Comparison of ENCODE assay signal across 24 mouse cellular contexts in the genomic region with DNA sequence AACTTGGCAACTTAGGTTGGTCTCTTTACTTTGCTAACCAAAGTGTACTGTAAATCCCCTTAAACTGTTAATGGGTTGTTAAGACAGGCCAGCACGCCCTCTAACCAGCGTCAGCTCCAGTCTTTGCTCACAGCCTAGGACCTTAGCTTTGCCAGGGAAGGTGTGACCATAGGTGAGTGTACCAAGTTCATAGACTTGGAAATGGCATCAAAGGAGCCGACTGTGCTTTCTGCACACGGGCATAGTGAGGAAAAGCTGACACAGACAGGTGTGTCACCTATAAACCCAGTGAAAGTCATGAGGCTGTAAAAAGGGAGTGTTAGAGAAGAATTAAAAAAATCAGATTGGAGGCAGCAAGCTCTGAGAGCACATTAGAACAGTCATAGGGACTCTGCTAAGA. TPM values are rescaled to one million over a fixed set of nuclear protein-coding genes. Genes with fewer than 3 reads are reported as not detected.
DNase-seq lines count a peak whose midpoint lies in the region; ATAC-seq and TF ChIP-seq lines count a peak whose summit lies in the region.
"Had no signal": no experiment of that assay in that cellular context is flagged by ENCODE, and none has a peak within 500 bp of the region (broad histone marks: within the 10 kb centered on the region; RNA-seq: fewer than 3 reads in every experiment).

No protein-coding gene starts in this region.

- DNase-seq in stomach, postnatal 0 days (ENCODE audit: low spot score), result peak; percentile 23
- DNase-seq in spleen, adult 12 weeks (ENCODE audit: low spot score), result no peak
- no peak for DNase-seq in layer of hippocampus, postnatal 36 days
- DNase-seq: adrenal gland, adult 8-10 months; adrenal gland, postnatal 14 days; adrenal gland, postnatal 36 days; B cell, adult 2 months; cerebellum, adult 11-12 months; cerebellum, adult 2 months; cerebellum, adult 9-10 months; cerebellum, postnatal 10 days; cerebellum, postnatal 25 days had no signal

- no peaks in the 10 kb centered on the region for H3K4me1 ChIP-seq in intestine, embryonic 15.5 days (replicated peaks)
- no peaks in the 10 kb centered on the region for H3K4me1 ChIP-seq in intestine, postnatal 0 days (replicated peaks; ENCODE audit: control insufficient read depth, insufficient read depth, low read length)
- no peaks in the 10 kb centered on the region for H3K4me1 ChIP-seq in stomach, postnatal 0 days (replicated peaks; ENCODE audit: control insufficient read depth, insufficient read depth)
- H3K4me1 ChIP-seq: embryonic facial prominence, embryonic 10.5 days; embryonic facial prominence, embryonic 12.5 days; forebrain, embryonic 13.5 days; forebrain, embryonic 15.5 days had no signal

- ATAC-seq in intestine, embryonic 15.5 days, result 0 out of 2 replicates have a peak, but pooled peaks have one; percentile 20
- ATAC-seq in intestine, postnatal 0 days, result peak; percentile 98
- peak; percentile 84 for ATAC-seq in stomach, postnatal 0 days (ENCODE audit: low FRiP score, low TSS enrichment)
- ATAC-seq: activated CD4-positive, CD25-positive, alpha-beta regulatory T cell, adult 4 months; CD4-positive, CD25-positive, alpha-beta regulatory T cell, adult 4 months; forebrain, embryonic 13.5 days; forebrain, embryonic 15.5 days; Patski had no signal

- H3K9ac ChIP-seq in intestine, embryonic 15.5 days, result no peak overlapping the region
- no peak overlapping the region for H3K9ac ChIP-seq in intestine, postnatal 0 days (ENCODE audit: low read depth, low read length)
- H3K9ac ChIP-seq in stomach, postnatal 0 days (ENCODE audit: low read length), result no peak overlapping the region
- H3K9ac ChIP-seq: embryonic facial prominence, embryonic 12.5 days; forebrain, embryonic 13.5 days; forebrain, embryonic 15.5 days had no signal

- no peaks in the 10 kb centered on the region for H3K9me3 ChIP-seq in intestine, embryonic 15.5 days
- H3K9me3 ChIP-seq in intestine, postnatal 0 days (ENCODE audit: control insufficient read depth), result no peaks in the 10 kb centered on the region
- no peaks in the 10 kb centered on the region for H3K9me3 ChIP-seq in stomach, postnatal 0 days (ENCODE audit: control insufficient read depth, low read length)
- H3K9me3 ChIP-seq: embryonic facial prominence, embryonic 10.5 days; embryonic facial prominence, embryonic 12.5 days; forebrain, embryonic 13.5 days; forebrain, embryonic 15.5 days; G1E had no signal

- H3K27me3 ChIP-seq in intestine, embryonic 15.5 days (replicated peaks), result no peaks in the 10 kb centered on the region
- H3K27me3 ChIP-seq in intestine, postnatal 0 days (replicated peaks; ENCODE audit: control insufficient read depth, insufficient read depth, low read length), result no peaks in the 10 kb centered on the region
- no peaks in the 10 kb centered on the region for H3K27me3 ChIP-seq in stomach, postnatal 0 days (ENCODE audit: control insufficient read depth, insufficient read depth, low read length)
- H3K27me3 ChIP-seq: CH12.LX; embryonic facial prominence, embryonic 12.5 days; forebrain, embryonic 13.5 days; forebrain, embryonic 15.5 days; Patski had no signal

- WGBS in intestine, embryonic 15.5 days, result 70% methylated on average over 4 of the region's 4 CpGs
- 39% methylated on average over 4 of the region's 4 CpGs for WGBS in intestine, postnatal 0 days
- 61% methylated on average over 4 of the region's 4 CpGs for WGBS in stomach, postnatal 0 days

- H3K4me3 ChIP-seq in intestine, embryonic 15.5 days (replicated peaks), result no peak overlapping the region
- no peak overlapping the region for H3K4me3 ChIP-seq in intestine, postnatal 0 days (ENCODE audit: low read depth, low read length)
- H3K4me3 ChIP-seq in stomach, postnatal 0 days (ENCODE audit: low read depth, low read length), result no peak overlapping the region
- H3K4me3 ChIP-seq: embryonic facial prominence, embryonic 10.5 days; embryonic facial prominence, embryonic 12.5 days; forebrain, embryonic 13.5 days; forebrain, embryonic 15.5 days had no signal

- no peak overlapping the region for H3K27ac ChIP-seq in intestine, embryonic 15.5 days
- H3K27ac ChIP-seq in intestine, postnatal 0 days (ENCODE audit: low read depth, low read length), result no peak overlapping the region
- H3K27ac ChIP-seq in stomach, postnatal 0 days (replicated peaks), result no peak overlapping the region
- H3K27ac ChIP-seq: embryonic facial prominence, embryonic 10.5 days; embryonic facial prominence, embryonic 12.5 days; forebrain, embryonic 13.5 days; forebrain, embryonic 15.5 days had no signal

- TF ChIP-seq CTCF in intestine, postnatal 0 days (IDR thresholded peaks at IDR 0.05; ENCODE audit: low read depth), result no peak
- no peak for TF ChIP-seq CTCF in stomach, postnatal 0 days (IDR thresholded peaks at IDR 0.05; ENCODE audit: low read depth)

- no peaks in the 10 kb centered on the region for H3K36me3 ChIP-seq in intestine, embryonic 15.5 days
- H3K36me3 ChIP-seq in intestine, postnatal 0 days (ENCODE audit: control insufficient read depth, insufficient read depth), result no peaks in the 10 kb centered on the region
- H3K36me3 ChIP-seq in stomach, postnatal 0 days (ENCODE audit: control insufficient read depth, insufficient read depth, low read length), result no peaks in the 10 kb centered on the region
- H3K36me3 ChIP-seq: embryonic facial prominence, embryonic 10.5 days; embryonic facial prominence, embryonic 12.5 days; forebrain, embryonic 15.5 days; G1E had no signal

- H3K4me2 ChIP-seq in intestine, embryonic 15.5 days (replicated peaks), result no peak overlapping the region
- H3K4me2 ChIP-seq in intestine, postnatal 0 days (replicated peaks; ENCODE audit: low read depth), result no peak overlapping the region
- no peak overlapping the region for H3K4me2 ChIP-seq in stomach, postnatal 0 days (replicated peaks; ENCODE audit: low read depth)
- H3K4me2 ChIP-seq: embryonic facial prominence, embryonic 12.5 days; forebrain, embryonic 13.5 days; forebrain, embryonic 15.5 days had no signal

- TF ChIP-seq EP300 in stomach, postnatal 0 days (optimal IDR thresholded peaks at IDR 0.05), result no peak

RNA-seq across cellular contexts. Expression of gene Areg, which starts 23.4 kb away (rescaled TPM):
- 5.4 and 5.9 TPM in 2 replicates for polyA plus RNA-seq in intestine, embryonic 15.5 days (2015; fragmentation: Nextera tagmentation; extraction: Ambion mirVana)
- polyA plus RNA-seq in intestine, postnatal 0 days (2015; fragmentation: Nextera tagmentation; extraction: Ambion mirVana), result 7.5 and 18.0 TPM in 2 replicates
- 14.4 and 14.9 TPM in 2 replicates for polyA plus RNA-seq in stomach, postnatal 0 days (2015; fragmentation: Nextera tagmentation; extraction: Ambion mirVana)
- not detected for total RNA-seq in layer of hippocampus, postnatal 36 days (2021)
- total RNA-seq: adrenal gland, adult 18-20 months; adrenal gland, adult 8-10 months; adrenal gland, postnatal 14 days; CH12.LX; G1E had no signal
- polyA plus RNA-seq: forebrain, embryonic 13.5 days; G1E had no signal

Comparison
In these comparisons a context has a peak if more than half of its experiments do, and no peak if none do; other contexts are left out.
1. ATAC-seq: peak in every context shown above with its lines; median percentile 98 in intestine, postnatal 0 days; 84 in stomach, postnatal 0 days; 20 in intestine, embryonic 15.5 days.